Mouse (Mus musculus) cerebellum, postnatal 14 days (tissue): ENCODE data around the gene Myadm.
"Not testable (repeated sequence)": the region's sequence is repeated elsewhere in the genome, so short reads cannot be mapped to it uniquely, and the experiment has no call there.

Source experiments
- DNase-seq, 2 experiments: peaks; one replicate each; pipeline ENCODE4 v3.0.0; 2021; ENCODE audit warnings: mixed read lengths in 2 of 2

The Myadm gene

DNA sequence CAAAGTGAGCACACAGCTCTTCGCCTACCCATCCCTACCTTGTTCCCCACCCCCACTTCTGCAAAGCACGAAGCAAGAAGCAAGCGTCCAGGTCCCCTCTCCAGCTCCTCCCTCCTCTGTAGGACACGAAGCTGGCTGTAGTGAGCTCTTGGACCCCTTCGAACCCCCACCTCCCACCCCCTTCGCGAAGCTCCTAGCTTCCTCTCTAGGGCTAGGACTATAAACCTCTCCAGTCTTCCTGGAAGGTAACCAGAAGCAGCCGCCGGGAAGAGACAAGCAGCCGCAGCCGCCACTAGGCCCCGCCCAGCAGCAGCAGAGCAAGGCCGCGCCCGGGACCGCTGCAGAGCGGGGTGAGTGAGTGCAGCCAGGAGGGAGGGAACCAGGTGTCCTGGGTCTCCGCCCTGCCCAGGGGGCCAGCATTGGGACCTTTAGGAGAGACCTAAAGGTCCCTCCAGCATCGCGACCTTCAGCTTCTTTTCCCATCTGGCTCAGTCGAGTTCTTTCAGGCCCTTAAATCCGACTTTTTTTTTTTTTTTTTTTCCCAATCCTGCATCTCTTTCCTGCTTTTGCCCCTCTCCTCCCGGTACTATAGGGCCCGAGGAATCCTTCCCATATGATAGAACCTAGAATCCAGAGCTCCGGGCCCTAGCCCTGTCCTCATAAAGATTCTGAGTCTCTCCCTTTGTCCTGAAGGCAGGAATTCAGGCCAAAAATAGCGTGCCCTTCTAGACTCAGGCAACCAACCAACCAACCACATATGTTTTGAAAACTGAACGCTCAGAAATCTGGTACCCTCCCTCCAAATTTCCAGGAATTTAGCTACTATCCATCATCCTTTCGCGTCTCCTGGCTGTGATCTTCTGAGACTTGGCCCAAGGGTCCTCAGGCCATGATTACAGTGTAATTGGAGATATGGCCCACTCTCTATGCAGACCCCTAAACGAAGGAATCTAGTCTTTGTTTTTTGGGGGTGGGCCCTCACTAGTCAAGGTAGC is at the start of gene Myadm, which contains the start of gene Prkcg:
Gene Myadm (plus strand): TSS at position 105 of the 995 bp plus-strand sequence.
Gene Prkcg (plus strand): TSS at position 204 of the 995 bp plus-strand sequence.
- peak; percentile 83 to 85 for DNase-seq

DNA sequence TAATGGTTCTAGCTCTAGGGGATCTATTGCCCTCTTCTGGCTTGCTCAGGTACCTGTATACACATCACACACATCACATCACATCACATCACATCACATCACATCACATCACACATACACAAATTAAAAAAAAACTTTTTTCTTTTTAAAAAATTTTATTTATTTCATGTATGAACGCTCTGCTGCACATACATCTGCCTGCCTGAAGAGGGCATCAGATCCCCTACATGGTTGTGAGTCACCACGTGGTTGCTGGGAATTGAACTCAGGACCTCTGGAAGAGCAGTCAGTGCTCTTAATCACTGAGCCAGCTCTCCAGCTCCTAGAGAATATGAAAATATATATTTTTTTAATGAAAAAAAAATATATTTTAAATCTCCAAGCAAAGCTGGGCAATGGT is 49.7 kb upstream of the Myadm start:
- DNase-seq, result no peak

DNA sequence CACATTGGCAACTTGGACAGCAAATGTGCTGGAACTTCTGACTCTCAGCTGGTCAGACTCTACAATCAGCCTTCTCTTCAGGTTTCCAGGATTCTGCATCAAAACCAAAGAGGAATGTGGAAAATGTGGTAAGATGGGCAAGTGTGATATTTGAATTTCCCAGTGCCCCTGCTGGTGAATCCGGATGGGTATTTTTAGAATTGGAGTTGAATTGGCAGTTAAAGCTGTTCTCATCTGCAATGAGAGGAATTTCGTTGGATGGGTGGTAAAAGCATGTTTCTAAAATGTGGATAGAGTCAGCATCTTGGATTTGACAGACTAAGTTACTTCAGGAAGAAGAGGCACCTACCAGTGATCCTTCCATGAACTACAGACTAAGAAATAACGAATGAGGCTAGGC is 28.2 kb upstream of the Myadm start:
- no peak for DNase-seq

DNA sequence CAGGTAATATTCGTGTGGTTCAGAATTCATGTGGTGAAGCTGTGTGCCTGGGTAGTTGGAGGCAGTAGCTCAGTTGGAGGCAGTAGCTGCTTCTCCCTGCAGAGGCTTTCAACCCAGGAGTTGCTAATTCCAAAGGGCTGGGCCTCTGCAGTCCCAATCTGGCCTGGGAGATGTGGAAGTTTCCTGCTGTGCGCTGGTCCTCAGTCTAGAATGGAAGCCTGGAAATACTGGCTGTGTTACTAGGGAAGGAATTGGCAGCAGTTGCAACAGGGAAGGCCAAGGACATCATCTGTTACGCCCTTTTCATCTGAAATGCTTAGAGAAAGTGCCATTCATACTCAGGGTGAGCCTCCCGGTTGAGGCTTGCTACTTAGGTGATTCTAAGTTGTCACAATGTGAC is 27.4 kb upstream of the Myadm start:
- peak; percentile 32 to 35 for DNase-seq

DNA sequence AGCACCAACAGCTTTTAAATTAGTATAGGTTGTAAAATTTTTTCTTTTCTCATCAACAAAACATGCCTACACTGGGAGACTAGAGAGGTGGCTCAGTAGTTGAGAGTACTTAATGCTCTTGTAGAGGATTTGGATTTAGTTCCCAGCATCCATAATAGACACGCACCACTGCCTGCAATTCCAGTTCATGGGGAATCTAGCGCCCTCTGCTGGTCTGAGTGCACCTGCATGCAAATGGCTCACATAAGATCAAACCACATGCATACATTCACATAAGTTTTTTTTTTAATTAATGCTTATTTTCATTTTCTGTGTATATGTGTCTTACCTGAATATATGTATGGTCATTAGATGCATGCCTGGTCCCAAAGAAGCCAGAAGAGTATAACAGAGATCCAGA is 26.1 kb upstream of the Myadm start:
- peak; percentile 40 to 62 for DNase-seq

DNA sequence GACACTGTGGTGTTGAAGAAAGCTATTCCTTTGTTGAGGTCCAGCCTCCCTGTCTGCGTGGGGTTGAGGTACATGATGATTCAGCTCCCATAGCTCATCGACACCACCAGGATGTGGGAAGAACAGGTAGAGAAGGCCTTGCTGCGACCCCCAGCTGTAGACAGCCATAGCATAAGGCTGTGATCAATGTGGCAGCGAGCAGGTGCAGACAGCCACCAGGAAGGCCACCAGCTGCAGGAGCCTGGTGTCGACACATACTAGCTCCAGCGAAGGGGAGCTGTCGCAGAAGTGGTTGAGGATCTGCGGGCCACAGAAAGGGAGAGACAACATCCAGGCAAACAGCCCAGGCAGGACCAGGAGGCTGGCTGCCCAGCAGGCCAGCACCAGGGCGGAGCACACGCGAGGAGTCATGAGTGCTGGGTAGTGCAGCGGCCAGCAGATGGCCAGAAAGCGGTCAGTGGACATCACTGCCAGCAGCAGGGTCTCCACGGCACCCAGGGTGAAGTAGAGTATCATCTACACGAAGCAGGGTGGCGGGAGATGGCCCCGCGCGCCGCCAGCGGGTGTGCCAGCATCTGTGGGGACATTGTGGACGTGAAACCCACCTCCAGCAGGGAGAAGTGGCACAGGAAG is 24.4 kb upstream of the Myadm start:
- no peak for DNase-seq

DNA sequence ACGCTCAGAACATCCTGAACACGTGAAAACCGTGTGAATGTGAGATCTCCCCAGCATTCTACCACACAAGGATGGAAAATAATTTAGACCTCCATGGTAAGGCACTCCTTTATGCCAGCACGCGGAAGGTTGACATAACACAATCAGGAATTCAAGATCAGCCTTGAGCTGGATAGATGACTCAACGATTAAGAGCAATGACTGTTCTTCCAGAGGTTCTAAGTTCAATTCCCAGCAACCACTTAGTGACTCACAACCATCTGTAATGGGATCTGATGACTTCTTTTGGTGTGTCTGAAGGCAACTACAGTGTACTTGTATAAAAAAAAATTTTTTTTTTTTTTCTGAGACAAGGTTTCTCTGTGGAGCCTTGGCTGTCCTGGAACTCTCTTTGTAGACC is 23.6 kb upstream of the Myadm start:
- DNase-seq, result no peak

DNA sequence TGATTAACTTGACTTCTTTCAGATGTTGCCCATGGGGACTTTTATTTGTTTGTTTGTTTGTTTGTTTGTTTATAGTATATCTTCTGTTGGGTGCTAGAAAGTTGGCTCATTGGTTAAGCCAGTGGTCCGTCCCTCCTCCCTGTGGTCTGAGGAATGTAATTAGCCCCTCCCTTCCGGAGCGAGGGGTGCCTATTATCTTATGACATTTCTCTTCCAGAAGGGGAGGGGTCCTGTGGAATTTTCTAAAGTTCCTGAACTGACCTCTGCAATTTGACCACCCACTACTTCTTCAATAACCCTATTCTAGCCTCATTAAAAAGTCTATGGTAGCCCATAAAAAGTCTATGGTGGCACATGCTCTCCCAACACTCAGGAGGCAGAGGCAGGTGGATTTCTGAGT is 21.6 kb upstream of the Myadm start:
- DNase-seq, result no peak

DNA sequence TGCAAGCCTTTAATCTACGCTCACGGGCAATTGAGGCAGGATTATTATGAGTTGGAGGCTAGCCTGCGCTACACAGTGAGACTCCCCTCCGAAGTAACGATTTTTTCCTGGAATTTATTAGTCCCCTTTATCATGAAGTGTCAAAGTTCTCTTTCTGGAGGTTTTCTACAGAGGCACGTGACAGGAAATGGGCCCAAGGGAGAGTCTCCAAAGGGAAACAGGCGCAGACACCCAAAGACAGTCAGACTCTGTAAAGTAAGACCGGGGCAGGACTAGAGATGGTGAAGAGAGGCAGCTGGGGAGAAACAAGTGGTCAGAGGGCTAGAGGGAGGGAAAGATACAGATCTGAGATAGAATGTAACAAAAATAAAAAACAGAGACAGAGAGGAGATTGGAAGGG is 21.0 kb upstream of the Myadm start:
- DNase-seq, result no peak

DNA sequence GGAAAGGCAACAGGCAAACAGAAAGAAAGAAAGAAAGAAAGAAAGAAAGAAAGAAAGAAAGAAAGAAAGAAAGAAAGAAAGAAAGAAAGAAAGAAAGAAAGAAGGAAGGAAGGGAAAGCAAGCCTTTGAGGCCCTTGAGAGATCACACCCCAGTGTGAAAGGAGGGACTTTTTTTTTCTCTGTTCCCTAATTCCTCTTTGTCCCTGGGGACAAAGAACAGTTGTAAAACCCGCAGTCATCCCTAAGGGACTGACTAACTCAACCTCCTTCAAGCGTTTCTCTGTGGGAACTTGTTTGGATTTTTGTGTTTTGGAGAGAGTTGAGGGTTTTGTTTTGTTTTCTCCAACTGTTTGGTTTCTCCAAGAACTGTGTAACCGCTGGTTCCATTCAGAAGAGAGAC is 20.6 kb upstream of the Myadm start:
- DNase-seq, result no peak

DNA sequence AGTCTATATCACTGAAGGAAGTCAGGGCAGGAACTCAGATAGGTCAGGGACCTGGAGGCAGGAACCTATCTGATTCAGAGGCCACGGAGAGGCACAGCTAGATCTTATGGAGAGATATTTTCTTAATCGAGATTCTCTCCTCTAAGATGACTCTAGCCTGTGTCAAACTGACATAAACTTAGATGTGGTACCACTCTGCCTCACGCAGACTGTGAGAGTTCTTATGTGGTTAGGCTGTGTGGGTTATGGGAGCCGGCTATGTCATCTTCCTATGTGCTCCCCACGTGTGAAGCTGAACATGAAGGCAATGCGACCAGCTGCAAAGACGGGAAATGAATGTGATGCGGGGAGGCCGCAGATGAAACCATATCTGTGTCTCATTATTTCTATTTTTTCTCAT is 16.7 kb upstream of the Myadm start:
- DNase-seq, result no peak

DNA sequence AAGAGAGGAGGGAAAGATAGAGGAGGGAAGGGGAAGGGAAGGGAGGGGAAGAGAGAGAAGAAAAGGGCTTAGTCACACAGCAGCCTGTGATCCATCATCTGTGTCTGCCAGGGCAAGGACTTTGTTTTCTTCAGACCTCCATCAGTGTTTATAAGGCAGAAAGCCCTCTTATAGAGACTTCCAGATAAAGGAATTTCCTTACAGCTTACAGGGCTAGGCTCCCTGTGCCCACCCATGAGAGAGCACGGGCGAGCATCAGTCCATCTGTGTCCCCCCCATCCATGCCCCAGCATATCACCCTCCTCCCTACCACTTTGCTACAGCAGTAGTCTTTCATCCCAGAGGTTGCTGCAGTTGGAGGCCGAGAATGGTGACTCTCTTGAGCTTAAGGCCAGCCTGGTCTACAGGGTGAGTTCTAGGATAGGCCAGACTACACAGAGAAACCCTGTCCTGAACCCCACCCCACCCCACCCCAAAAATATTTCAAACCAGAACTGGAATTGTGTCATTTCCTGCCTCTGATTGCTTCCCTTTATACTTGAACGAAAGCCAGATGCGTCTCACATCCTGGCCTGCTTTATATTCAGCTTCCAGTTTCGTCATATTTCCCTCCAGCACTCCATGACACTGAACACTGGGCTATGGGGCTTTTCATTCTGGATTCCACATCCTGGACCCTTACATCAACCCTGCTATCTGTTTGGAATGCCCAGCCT is 13.3 kb upstream of the Myadm start:
- DNase-seq, result no peak

DNA sequence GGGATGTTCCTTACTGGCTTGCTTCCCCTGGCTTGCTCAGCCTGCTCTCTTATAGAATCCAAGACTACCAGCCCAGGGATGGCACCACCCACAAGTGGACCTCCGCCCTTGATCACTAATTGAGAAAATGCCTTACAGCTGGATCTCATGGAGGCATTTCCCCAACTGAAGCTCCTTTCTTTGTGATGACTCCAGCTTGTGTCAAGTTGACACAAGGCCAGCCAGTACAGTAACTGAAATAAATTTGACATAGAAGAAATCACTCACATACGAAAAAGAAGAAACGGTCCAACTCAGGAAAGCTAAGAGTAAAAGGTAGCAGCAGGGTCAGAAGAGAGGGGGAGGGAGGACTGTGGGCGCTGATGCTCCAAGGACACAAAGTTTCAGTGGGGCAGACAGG is 12.1 kb upstream of the Myadm start:
- not testable (repeated sequence) for DNase-seq

DNA sequence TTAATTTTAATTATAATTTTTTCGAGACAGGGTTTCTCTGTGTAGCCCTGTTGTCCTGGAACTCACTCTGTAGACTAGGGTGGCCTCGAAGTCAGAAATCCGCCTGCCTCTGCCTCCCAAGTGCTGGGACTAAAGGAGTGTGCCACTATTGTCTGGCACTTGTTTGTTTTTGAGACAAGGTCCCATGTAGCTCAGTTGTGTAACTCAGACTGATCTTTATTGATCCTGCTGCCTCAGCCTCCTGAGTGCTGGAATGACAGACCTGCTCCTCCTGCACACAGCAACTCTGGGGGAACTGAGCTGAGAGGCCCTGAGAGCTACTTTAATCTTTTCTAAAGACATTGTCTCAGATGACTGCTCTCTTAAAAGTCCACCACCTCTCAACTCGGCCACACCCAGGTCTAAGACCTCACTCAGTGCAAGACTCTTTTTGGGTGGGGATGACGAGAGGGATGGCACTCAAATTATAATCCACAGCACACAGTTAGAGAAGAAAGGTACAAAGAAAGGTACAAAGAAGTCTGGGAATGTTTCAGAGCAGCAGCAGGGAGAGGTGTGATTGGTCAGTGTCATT is 8.7 kb upstream of the Myadm start:
- DNase-seq, result no peak

DNA sequence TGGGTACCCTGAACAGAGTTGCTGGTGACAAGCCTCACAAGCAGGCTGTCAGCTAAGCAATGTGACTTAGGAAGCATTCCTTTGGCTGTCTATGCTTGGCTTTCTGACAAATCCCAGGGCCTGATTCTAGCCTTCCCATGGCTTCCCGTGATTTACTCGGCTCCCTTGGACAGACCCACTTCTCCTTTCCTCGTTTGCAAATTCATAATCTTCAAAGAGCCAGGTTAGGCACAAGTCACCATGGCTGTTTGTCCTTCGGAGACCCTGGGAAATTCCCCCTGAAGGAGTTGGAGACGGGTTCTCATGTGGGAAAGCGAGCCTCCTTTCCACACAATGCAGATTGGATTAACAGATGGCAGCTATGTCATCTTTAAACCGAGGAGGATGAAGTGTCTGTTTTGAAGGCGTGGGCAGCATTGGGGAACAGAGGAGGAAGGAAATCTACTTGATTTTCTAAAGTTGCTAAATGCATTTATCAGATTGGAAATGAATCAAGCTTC is 8.2 kb upstream of the Myadm start:
- peak; percentile 45 to 57 for DNase-seq

DNA sequence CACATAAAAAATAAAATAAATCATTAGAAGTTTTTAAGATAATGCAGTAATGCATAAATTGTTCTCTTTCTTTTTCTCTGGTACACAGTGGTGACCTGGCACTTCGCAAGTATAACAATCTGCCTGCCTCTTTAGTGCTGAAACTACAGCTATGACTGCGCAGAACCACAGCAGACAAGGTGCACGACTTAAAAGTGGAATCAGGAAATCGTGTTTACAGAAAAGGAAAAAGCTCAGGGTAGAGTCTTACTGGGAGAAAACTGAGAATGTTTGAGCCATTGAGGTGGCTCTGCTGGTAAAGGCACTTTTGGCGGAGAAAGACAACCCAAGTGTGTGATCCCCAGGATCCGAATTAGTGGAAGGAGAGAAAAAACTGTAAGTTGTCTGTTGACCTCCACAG is 7.1 kb upstream of the Myadm start:
- DNase-seq, result no peak

DNA sequence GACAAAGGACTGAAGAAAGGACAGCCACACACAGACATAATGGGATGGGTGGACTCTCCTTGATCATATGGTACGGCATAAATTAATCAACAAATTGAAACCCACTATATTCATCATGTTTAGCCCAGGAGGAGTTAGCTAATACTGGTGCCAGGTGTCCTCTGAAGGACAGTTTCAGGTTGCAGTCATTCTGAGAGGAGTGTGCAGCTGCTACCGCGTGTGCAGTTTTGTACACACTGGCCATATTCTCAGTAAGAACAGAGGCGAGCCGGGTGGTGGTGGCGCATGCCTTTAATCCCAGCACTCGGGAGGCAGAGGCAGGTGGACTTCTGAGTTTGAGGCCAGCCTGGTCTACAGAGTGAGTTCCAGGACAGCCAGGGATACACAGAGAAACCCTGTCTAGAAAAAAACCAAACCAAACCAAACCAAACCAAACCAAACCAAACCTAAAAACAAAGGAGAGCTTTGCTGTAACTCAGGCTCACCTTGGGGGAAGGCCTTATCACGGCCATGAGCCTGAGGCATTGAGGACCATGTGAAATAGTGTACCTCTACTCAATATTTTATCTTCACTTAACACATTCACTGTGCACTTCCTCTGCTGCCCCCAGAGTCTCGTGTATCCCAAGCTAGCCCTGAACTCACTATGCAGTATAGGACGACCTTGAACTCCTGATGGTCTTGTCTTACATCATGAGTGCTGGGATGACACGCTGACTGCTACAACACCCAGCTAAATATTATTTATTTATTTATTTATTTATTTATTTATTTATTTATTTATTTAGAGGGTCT is 5.6 kb upstream of the Myadm start:
- DNase-seq, result no peak

DNA sequence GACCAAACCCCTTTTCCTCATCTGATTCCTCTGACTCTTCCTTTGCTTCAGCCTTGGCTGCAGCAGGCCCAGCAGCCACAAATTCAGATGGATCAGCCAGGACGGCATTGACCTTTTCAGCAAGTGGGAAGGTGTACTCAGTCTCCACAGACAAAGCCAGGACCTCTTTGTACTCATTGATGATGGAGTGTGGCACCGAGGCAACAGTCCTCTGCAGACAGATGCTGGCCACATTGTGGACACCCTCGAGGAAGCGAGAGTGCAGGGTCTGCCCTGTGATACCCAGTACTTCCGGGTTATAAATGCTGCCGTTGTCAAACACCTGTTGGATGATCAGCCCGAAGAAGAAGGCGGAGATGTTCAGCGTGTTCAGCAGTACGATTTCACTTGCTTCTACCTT is 4.3 kb upstream of the Myadm start:
- no peak for DNase-seq

DNA sequence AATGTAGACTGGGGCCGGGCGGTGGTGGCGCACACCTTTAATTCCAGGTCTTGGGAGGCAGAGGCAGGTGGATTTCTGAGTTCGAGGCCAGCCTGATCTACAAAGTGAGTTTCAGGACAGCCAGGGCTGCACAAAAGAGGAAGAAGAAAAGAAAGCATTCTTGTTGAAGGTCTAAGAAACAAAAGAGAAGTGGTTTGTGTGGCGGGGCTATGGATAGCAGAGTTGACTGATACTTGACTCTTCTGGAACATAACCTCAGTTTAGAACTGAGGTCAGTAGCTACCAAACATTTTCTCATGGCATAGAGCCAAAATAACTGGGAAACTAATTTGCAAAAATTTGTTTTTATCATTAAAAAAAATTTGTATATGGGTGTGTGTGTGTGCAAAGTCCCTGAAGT is 2.8 kb upstream of the Myadm start:
- no peak for DNase-seq

DNA sequence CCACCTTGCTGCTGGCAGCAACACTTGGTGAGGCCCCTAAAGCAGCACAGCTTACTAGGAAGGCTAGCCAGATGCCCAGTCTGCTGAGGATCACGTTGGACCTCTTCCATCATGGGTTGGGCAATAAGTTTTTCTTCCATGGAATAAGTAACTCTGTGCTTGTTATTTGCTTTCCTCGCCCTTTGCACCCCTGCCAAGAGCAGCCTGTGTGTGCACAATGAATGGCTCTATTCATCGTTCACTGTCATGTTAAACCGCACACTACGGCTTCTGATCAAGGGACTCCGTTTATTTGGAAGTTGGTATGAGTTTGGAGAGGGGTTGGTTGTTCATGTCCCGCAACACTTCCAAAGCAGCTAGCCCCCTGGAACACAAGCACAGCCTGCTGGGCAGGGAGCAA is 1.7 kb upstream of the Myadm start:
- no peak for DNase-seq

DNA sequence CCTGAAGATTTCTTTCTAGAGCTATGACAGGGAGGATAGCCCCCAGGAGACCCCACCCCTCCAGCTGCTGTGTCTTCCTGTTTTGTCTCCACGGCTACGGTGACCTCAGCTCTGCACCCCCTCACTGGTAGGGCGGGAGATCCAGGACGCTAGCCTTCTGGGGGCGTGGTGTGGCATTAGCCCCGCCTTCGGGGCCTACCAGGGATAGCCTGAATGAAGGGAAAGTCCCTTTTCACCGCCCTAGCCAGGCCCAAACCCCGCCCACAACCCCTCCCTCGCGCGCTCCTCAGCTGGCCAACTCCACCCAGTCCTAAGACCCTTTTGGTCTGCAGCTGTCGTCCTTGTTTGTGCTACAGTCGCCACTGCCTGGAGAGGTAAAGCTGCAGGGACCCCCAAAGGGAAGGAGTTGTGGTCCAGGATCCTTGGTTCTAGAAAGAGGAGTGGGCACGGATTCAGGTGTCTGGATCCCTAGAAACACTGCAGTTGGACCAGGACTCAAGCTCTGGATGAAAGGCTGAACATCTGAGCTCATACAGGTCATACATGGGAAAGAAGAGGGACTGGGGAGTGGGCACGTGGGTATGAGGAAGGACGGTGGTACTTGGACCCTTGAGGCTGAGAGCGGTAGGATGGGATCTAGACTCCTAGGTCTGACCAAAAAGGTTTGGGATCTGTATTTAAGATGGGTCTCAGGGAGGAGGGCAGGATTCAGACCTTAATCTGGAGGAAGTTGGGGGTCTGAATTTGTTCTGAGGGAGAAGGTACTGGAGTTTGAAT is 1.6 kb downstream of the Myadm start:
- DNase-seq, result peak; percentile 87 to 88
